Mouse (Mus musculus): Measurements from ENCODE around the gene Insl5. TPM values are rescaled to one million over a fixed set of nuclear protein-coding genes. Genes with fewer than 3 reads are reported as not detected.

The Insl5 gene
- polyA plus RNA-seq, 1 experiment from 2014 or later, result not detected

DNA sequence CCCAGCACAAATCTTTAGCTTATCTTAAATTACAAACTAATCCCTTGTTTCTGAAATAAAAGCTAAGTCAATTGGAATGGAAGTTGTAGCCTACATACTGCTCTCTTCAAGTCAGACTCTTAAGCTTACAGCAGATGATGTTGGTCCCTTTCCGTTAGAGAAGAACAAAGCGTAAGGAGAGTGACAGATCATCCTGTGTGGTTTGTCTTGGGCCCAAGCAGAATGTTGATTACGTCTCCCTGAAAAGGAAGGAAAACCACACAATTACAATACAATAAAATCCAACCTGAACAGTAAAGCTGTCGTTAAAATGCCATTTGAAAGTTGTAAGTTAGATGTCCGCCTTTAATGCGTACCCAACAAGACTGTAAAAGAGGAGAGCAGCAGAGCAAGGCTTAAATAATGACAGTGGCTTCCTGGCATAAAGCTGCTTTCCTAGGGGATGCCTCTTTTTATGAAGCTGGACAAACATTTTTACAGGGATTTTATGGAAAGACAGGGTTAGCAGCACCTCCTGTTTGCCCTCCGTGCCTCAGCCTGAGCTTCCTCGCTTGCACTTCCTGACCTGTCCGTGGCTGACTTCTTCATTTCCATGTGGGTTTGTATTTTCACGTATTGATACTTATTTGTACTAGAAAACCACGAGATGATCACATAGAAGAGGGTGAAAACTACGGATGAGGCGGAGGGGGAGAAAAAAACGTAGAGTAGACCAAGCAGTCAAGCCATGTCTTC is 12.6 kb upstream of the Insl5 start:
- 85% methylated on average over 14 of the region's 14 CpGs for WGBS
- ATAC-seq (ENCODE audit: insufficient number of reproducible peaks, insufficient read depth, low FRiP score, low read depth), result no peak
- H3K9me3 ChIP-seq (ENCODE audit: control insufficient read depth, low read depth, low read length), result no peaks in the 10 kb centered on the region

DNA sequence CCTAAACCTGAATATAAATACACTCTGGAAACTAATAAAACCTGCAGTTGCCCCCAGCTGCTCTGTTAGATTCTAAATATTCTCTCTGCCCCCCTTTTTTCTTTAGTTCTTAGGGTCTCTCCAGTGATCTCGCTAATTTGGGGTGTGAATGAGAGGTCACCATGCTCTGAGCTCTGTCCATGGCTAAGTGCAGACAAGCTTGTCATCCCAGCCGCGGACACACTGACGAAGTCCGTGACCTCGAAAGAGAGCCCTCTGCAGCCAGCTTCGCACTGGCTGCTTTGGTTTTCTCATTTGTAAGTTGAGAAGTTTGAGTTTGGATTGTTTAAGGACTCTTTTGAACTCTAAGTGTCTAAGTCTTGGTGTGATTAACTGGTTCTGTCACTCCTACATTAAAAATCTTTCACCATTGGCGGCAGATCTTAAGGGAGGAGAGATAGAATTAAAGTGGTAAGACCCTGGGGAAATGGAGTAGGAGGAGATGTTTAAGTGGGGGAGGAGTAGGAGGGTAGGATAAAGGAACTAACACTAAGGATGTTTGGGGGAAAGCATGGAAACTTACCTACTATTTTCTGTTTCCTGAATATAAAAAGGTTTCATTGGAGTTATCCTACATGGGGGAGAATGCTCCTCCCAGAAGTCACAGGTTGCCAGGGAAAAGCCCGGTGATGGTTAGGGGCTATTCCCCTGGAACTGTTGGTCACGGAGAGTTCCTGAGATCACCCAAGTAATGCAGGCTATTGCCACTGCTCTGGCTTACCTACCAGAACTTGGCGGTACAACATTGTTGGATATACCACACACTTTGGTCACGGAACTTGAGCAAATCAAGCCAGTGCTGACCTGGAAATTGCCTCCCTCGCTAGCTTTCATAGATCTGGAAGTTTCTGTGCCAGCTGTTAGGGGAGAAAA is 1.8 kb upstream of the Insl5 start:
- no peak overlapping the region for H3K4me3 ChIP-seq (ENCODE audit: low read depth, low read length)
- no peak for ATAC-seq (ENCODE audit: insufficient number of reproducible peaks, insufficient read depth, low FRiP score, low read depth)
- no peak overlapping the region for H3K27ac ChIP-seq (ENCODE audit: low read length)
- no peaks in the 10 kb centered on the region for H3K9me3 ChIP-seq (ENCODE audit: control insufficient read depth, low read depth, low read length)
- no peaks in the 10 kb centered on the region for H3K27me3 ChIP-seq (ENCODE audit: control insufficient read depth, insufficient read depth, low read length)
- WGBS, result 59% methylated on average over 13 of the region's 13 CpGs
- no peaks in the 10 kb centered on the region for H3K4me1 ChIP-seq (ENCODE audit: control insufficient read depth, insufficient read depth, low read length)
- no peaks in the 10 kb centered on the region for H3K36me3 ChIP-seq (ENCODE audit: control insufficient read depth, insufficient read depth, low read length)
- H3K4me2 ChIP-seq (replicated peaks; ENCODE audit: low read depth, low read length), result no peak overlapping the region
- no peak overlapping the region for H3K9ac ChIP-seq (replicated peaks; ENCODE audit: low read depth, low read length)

More for the DNA sequence above, 12.6 kb upstream of the Insl5 start:
- no peak overlapping the region for H3K4me3 ChIP-seq (ENCODE audit: low read depth, low read length)
- no peak overlapping the region for H3K4me2 ChIP-seq (replicated peaks; ENCODE audit: low read depth, low read length)
- no peaks in the 10 kb centered on the region for H3K27me3 ChIP-seq (ENCODE audit: control insufficient read depth, insufficient read depth, low read length)
- H3K4me1 ChIP-seq (ENCODE audit: control insufficient read depth, insufficient read depth, low read length), result no peaks in the 10 kb centered on the region
- no peak overlapping the region for H3K27ac ChIP-seq (ENCODE audit: low read length)
- no peaks in the 10 kb centered on the region for H3K36me3 ChIP-seq (ENCODE audit: control insufficient read depth, insufficient read depth, low read length)
- H3K9ac ChIP-seq (replicated peaks; ENCODE audit: low read depth, low read length), result no peak overlapping the region

GRCm38 (mm10) chr4:103027745-103028144 is 1.1 kb upstream of the Insl5 start:
- no peak overlapping the region for H3K4me2 ChIP-seq (replicated peaks; ENCODE audit: low read depth, low read length)
- H3K4me1 ChIP-seq (ENCODE audit: control insufficient read depth, insufficient read depth, low read length), result no peaks in the 10 kb centered on the region

DNA sequence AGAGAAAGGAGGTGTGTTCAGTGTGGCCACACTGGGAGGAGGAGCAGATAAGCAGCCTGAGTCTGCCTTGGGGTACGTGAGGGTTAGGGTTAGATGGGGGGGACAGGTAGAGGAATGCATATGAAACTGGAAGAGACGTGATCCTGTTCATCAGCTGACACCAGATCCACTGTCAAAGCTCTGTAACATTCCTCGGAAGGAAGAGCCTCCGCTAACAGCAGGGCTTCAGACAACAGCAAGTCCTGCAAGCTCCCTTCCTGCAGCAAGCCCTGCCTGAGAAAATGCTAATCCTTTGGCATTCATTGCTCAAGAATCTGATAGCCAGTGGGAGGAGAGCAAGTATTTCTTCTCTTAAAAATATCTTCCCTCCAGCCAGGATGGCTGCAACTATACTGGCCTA is 13.2 kb downstream of the Insl5 start:
- no peaks in the 10 kb centered on the region for H3K9me3 ChIP-seq (ENCODE audit: control insufficient read depth, low read depth, low read length)
- H3K4me3 ChIP-seq (ENCODE audit: low read depth, low read length), result no peak overlapping the region
- no peak overlapping the region for H3K9ac ChIP-seq (replicated peaks; ENCODE audit: low read depth, low read length)
- ATAC-seq (ENCODE audit: insufficient number of reproducible peaks, insufficient read depth, low FRiP score, low read depth), result no peak
- no peaks in the 10 kb centered on the region for H3K36me3 ChIP-seq (ENCODE audit: control insufficient read depth, insufficient read depth, low read length)
- no peak overlapping the region; the same call in 1 of the 2 replicates for H3K4me2 ChIP-seq (replicated peaks; ENCODE audit: low read depth, low read length)
- H3K4me1 ChIP-seq (ENCODE audit: control insufficient read depth, insufficient read depth, low read length), result no peaks in the 10 kb centered on the region
- H3K27me3 ChIP-seq (ENCODE audit: control insufficient read depth, insufficient read depth, low read length), result no peaks in the 10 kb centered on the region
- 12% methylated on average over 4 of the region's 4 CpGs for WGBS
- H3K27ac ChIP-seq (ENCODE audit: low read length), result no peak overlapping the region

More at GRCm38 (mm10) chr4:103027745-103028144, 1.1 kb upstream of the Insl5 start:
- ATAC-seq (ENCODE audit: insufficient number of reproducible peaks, insufficient read depth, low FRiP score, low read depth), result no peak
- Histone ChIP-seq H3K27me3 (ENCODE audit: control insufficient read depth, insufficient read depth, low read length) (no peaks in the 10 kb centered on the region), H3K9me3 (ENCODE audit: control insufficient read depth, low read depth, low read length) (no peaks in the 10 kb centered on the region), H3K27ac (ENCODE audit: low read length) (no peak overlapping the region), H3K36me3 (ENCODE audit: control insufficient read depth, insufficient read depth, low read length) (no peaks in the 10 kb centered on the region), H3K4me3 (ENCODE audit: low read depth, low read length) (no peak overlapping the region), H3K9ac (replicated peaks; ENCODE audit: low read depth, low read length) (no peak overlapping the region)
- WGBS, result 59% methylated on average over 7 of the region's 7 CpGs

- no peaks in the 10 kb centered on the region for H3K36me3 ChIP-seq (ENCODE audit: control insufficient read depth, insufficient read depth, low read length)
- no peaks in the 10 kb centered on the region for H3K4me1 ChIP-seq (ENCODE audit: control insufficient read depth, insufficient read depth, low read length)
- H3K4me2 ChIP-seq (replicated peaks; ENCODE audit: low read depth, low read length), result no peak overlapping the region
- no peaks in the 10 kb centered on the region for H3K9me3 ChIP-seq (ENCODE audit: control insufficient read depth, low read depth, low read length)
- no peaks in the 10 kb centered on the region for H3K27me3 ChIP-seq (ENCODE audit: control insufficient read depth, insufficient read depth, low read length)
- 29% methylated on average over 7 of the region's 7 CpGs for WGBS
- no peak overlapping the region for H3K9ac ChIP-seq (replicated peaks; ENCODE audit: low read depth, low read length)
- no peak for ATAC-seq (ENCODE audit: insufficient number of reproducible peaks, insufficient read depth, low FRiP score, low read depth)
- H3K27ac ChIP-seq (ENCODE audit: low read length), result no peak overlapping the region
- no peak overlapping the region for H3K4me3 ChIP-seq (ENCODE audit: low read depth, low read length)
These were observed 14.8 kb downstream of the Insl5 start for GRCm38 (mm10) chr4:103011823-103012222.

GRCm38 (mm10) chr4:103010734-103011133 is 15.9 kb downstream of the Insl5 start:
- Histone ChIP-seq H3K4me2 (replicated peaks; ENCODE audit: low read depth, low read length) (no peak overlapping the region), H3K9me3 (ENCODE audit: control insufficient read depth, low read depth, low read length) (no peaks in the 10 kb centered on the region), H3K27ac (ENCODE audit: low read length) (no peak overlapping the region), H3K36me3 (ENCODE audit: control insufficient read depth, insufficient read depth, low read length) (no peaks in the 10 kb centered on the region), H3K4me3 (ENCODE audit: low read depth, low read length) (no peak overlapping the region), H3K4me1 (ENCODE audit: control insufficient read depth, insufficient read depth, low read length) (no peaks in the 10 kb centered on the region), H3K27me3 (ENCODE audit: control insufficient read depth, insufficient read depth, low read length) (no peaks in the 10 kb centered on the region), H3K9ac (replicated peaks; ENCODE audit: low read depth, low read length) (no peak overlapping the region)
- 92% methylated on average over 4 of the region's 4 CpGs for WGBS
- no peak for ATAC-seq (ENCODE audit: insufficient number of reproducible peaks, insufficient read depth, low FRiP score, low read depth)

GRCm38 (mm10) chr4:103006943-103007418 is 19.7 kb downstream of the Insl5 start:
- WGBS, result 16% methylated on average over 4 of the region's 4 CpGs
- Histone ChIP-seq H3K36me3 (ENCODE audit: control insufficient read depth, insufficient read depth, low read length) (no peaks in the 10 kb centered on the region), H3K4me1 (ENCODE audit: control insufficient read depth, insufficient read depth, low read length) (no peaks in the 10 kb centered on the region), H3K4me2 (replicated peaks; ENCODE audit: low read depth, low read length) (no peak overlapping the region), H3K9me3 (ENCODE audit: control insufficient read depth, low read depth, low read length) (no peaks in the 10 kb centered on the region), H3K9ac (replicated peaks; ENCODE audit: low read depth, low read length) (no peak overlapping the region), H3K27ac (ENCODE audit: low read length) (no peak overlapping the region), H3K4me3 (ENCODE audit: low read depth, low read length) (no peak overlapping the region), H3K27me3 (ENCODE audit: control insufficient read depth, insufficient read depth, low read length) (no peaks in the 10 kb centered on the region)
- no peak for ATAC-seq (ENCODE audit: insufficient number of reproducible peaks, insufficient read depth, low FRiP score, low read depth)

DNA sequence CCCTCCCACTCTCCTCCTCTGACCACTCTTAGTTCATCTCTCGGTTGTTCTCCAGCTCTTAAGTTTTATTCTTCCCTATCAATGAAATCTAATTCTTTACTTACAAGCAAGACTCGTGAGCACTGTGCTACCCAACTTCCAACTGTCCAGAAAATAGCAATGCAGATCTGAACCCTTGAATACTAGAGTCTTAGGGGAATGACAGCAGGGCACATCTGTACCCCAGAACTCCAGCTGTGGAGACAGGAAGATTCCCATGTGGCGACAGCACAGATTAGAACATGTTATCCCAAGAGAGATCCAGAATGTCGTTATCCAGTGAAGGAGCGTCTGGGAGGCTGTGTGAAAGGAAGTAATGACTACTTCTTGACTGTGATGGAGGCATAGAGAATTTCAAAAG is 20.4 kb downstream of the Insl5 start:
- H3K9ac ChIP-seq (replicated peaks; ENCODE audit: low read depth, low read length), result no peak overlapping the region
- no peaks in the 10 kb centered on the region for H3K27me3 ChIP-seq (ENCODE audit: control insufficient read depth, insufficient read depth, low read length)
- no peaks in the 10 kb centered on the region for H3K4me1 ChIP-seq (ENCODE audit: control insufficient read depth, insufficient read depth, low read length)
- H3K27ac ChIP-seq (ENCODE audit: low read length), result no peak overlapping the region
- ATAC-seq (ENCODE audit: insufficient number of reproducible peaks, insufficient read depth, low FRiP score, low read depth), result no peak
- 77% methylated on average over 5 of the region's 5 CpGs for WGBS
- no peaks in the 10 kb centered on the region for H3K9me3 ChIP-seq (ENCODE audit: control insufficient read depth, low read depth, low read length)
- no peak overlapping the region for H3K4me3 ChIP-seq (ENCODE audit: low read depth, low read length)
- no peak overlapping the region for H3K4me2 ChIP-seq (replicated peaks; ENCODE audit: low read depth, low read length)
- H3K36me3 ChIP-seq (ENCODE audit: control insufficient read depth, insufficient read depth, low read length), result no peaks in the 10 kb centered on the region
